Mouse (Mus musculus): ENCODE data around the gene Bax.

- TF ChIP-seq CTCF (IDR thresholded peaks at IDR 0.05; ENCODE audit: low read depth, low read length) (no peak), POLR2A (IDR thresholded peaks at IDR 0.05; ENCODE audit: extremely low read depth, insufficient read depth, low read length) (no peak)
Measured at GRCm38 (mm10) chr7:45437046-45437445, 29.7 kb downstream of the Bax start.

Measured in liver, adult 2 months (tissue).